Comparison of ENCODE assay signal across 9 mouse cellular contexts in genomic region chr19:27780030-27780429, GRCm38 (mm10).
DNase-seq lines count a peak whose midpoint lies in the region; ATAC-seq and TF ChIP-seq lines count a peak whose summit lies in the region.
"Had no signal": no experiment of that assay in that cellular context is flagged by ENCODE, and none has a peak within 500 bp of the region (broad histone marks: within the 10 kb centered on the region; RNA-seq: fewer than 3 reads in every experiment).

No protein-coding gene starts in this region.

- H3K4me1 ChIP-seq in kidney, adult 2 months (ENCODE audit: control insufficient read depth, insufficient read depth, low read length) = no peaks in the 10 kb centered on the region
- H3K4me1 ChIP-seq in kidney, embryonic 16.5 days (ENCODE audit: insufficient read depth, low read length) = no peaks in the 10 kb centered on the region
- H3K4me1 ChIP-seq in ES-E14 (ENCODE audit: control insufficient read depth in 2 of 2, insufficient read depth in 2 of 2, low read length in 2 of 2, poor library complexity in 1 of 2) = no peaks in the 10 kb centered on the region

- peak; percentile 66 for TF ChIP-seq CTCF in kidney, adult 2 months (conservative IDR thresholded peaks at IDR 0.05; ENCODE audit: insufficient read depth, insufficient read length, low read depth, low read length)

- H3K4me3 ChIP-seq in kidney, adult 2 months (ENCODE audit: insufficient read depth, low read depth, low read length) = no peak overlapping the region
- no peak overlapping the region for H3K4me3 ChIP-seq in kidney, embryonic 16.5 days (ENCODE audit: low read length)
- H3K4me3 ChIP-seq in ES-E14 (ENCODE audit: insufficient read depth in 1 of 2, low read depth in 1 of 2, low read length in 2 of 2, poor library complexity in 1 of 2, severe bottlenecking in 1 of 2) = no peak overlapping the region

- H3K27ac ChIP-seq in kidney, adult 2 months (ENCODE audit: insufficient read depth, low read depth, low read length) = no peak overlapping the region
- no peak overlapping the region for H3K27ac ChIP-seq in kidney, embryonic 16.5 days (ENCODE audit: low read length)
- no peak overlapping the region for H3K27ac ChIP-seq in ES-E14 (ENCODE audit: insufficient read depth, low read depth, low read length, poor library complexity, severe bottlenecking)
- H3K27ac ChIP-seq: macrophage had no signal

- TF ChIP-seq POLR2A in kidney, adult 2 months (IDR thresholded peaks at IDR 0.05; ENCODE audit: low read depth, low read length) = no peak

- H3K4me2 ChIP-seq in kidney, embryonic 16.5 days (replicated peaks; ENCODE audit: low read depth, low read length) = no peak overlapping the region

- in situ Hi-C loops in ES-E14 (cut with MboI; ENCODE audit: low sequenced_read_pairs in 2 of 2, unreplicated experiment in 2 of 2) = no loop called here

- no peaks in the 10 kb centered on the region for H3K27me3 ChIP-seq in kidney, adult 2 months (replicated peaks; ENCODE audit: control insufficient read depth, insufficient read depth, low read length)
- H3K27me3 ChIP-seq in kidney, embryonic 16.5 days (ENCODE audit: insufficient read depth, low read length) = no peaks in the 10 kb centered on the region

- ATAC-seq in kidney, embryonic 16.5 days (ENCODE audit: low FRiP score, low TSS enrichment) = no peak

- H3K9ac ChIP-seq in kidney, embryonic 16.5 days (replicated peaks; ENCODE audit: low read length) = no peak overlapping the region
- no peak overlapping the region for H3K9ac ChIP-seq in ES-E14 (ENCODE audit: insufficient read depth, low read depth, low read length, poor library complexity, severe bottlenecking)

- H3K9me3 ChIP-seq in kidney, embryonic 16.5 days (ENCODE audit: low read length) = no peaks in the 10 kb centered on the region
- no peaks in the 10 kb centered on the region for H3K9me3 ChIP-seq in ES-E14 (ENCODE audit: control insufficient read depth, insufficient read depth, low read depth, low read length)

- peak; percentile 36 for DNase-seq in kidney, adult 2 months
- DNase-seq in ES-E14 (ENCODE audit: low read depth, low spot score) = peak; percentile 79
- peak; percentile 75 for DNase-seq in brain, adult 2 months (ENCODE audit: low read depth, low spot score)
- DNase-seq in kidney, postnatal 10 days = peak; percentile 14
- DNase-seq in skeletal muscle tissue, adult 2 months (ENCODE audit: low read depth, low spot score) = peak; percentile 11
- no peak for DNase-seq in ovary, postnatal 10 days (ENCODE audit: low spot score)
- DNase-seq in frontal cortex, postnatal 25 days (ENCODE audit: low spot score in 2 of 2) = no peak

- WGBS in kidney, adult 2 months = 75% methylated on average over 4 of the region's 4 CpGs
- WGBS in kidney, embryonic 16.5 days = 73% methylated on average over 4 of the region's 4 CpGs

- peaks cover 2% of the 10 kb centered on the region; the same call in 1 of the 2 replicates for H3K36me3 ChIP-seq in kidney, adult 2 months (ENCODE audit: control insufficient read depth, insufficient read depth, low read length)
- peaks cover 5% of the 10 kb centered on the region; the same call in 1 of the 2 replicates for H3K36me3 ChIP-seq in kidney, embryonic 16.5 days (ENCODE audit: insufficient read depth, low read length)
- no peaks in the 10 kb centered on the region for H3K36me3 ChIP-seq in ES-E14 (ENCODE audit: control insufficient read depth, insufficient read depth, low read length, poor library complexity, severe bottlenecking)

TF ChIP-seq in ES-E14, 5 proteins besides CTCF, POLR2A, EP300 and RAD21:
- TF ChIP-seq ZC3H11A (IDR thresholded peaks at IDR 0.05; ENCODE audit: borderline replicate concordance, low read depth, low read length) (0 out of 2 replicates have a peak, but pooled peaks have one; percentile 8), HCFC1 (IDR thresholded peaks at IDR 0.05; ENCODE audit: borderline replicate concordance, insufficient read depth, low read length) (no peak)

Comparison
In these comparisons a context has a peak if more than half of its experiments do, and no peak if none do; other contexts are left out.
1. DNase-seq: peak in kidney, adult 2 months (single experiment), ES-E14 (single experiment), brain, adult 2 months (single experiment), kidney, postnatal 10 days (single experiment) and skeletal muscle tissue, adult 2 months (single experiment); none in ovary, postnatal 10 days (single experiment) and frontal cortex, postnatal 25 days (0 of 2).